Mouse (Mus musculus): ENCODE results near the gene Fgfrl1.

The Fgfrl1 gene

DNA sequence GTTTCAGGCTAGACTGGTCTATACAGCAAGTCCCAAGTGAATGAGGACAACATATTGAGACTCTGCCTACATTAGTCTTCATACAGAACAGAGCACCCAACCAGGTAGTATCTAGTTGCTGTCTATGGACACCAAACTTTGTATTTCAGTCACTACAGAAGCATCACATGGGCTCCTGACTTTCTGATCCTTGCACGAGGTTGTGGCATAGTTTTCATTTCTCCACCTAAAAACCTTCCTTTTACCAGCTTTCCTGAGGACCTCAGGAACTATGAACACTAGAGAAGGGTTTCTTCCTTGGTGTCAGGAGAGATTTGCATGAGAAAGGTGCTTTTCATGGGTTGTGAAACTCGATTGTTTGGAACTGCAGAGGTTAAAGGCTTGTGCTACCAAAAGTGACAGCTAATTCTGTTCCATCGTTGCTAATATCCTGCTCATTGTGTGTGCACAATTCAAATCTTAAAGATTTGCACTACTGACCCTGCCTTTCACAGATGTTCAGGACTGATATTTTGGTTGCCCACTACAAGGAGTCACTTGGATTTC, 23.7 kb upstream of the Fgfrl1 start:
- DNase-seq = no peak

DNA sequence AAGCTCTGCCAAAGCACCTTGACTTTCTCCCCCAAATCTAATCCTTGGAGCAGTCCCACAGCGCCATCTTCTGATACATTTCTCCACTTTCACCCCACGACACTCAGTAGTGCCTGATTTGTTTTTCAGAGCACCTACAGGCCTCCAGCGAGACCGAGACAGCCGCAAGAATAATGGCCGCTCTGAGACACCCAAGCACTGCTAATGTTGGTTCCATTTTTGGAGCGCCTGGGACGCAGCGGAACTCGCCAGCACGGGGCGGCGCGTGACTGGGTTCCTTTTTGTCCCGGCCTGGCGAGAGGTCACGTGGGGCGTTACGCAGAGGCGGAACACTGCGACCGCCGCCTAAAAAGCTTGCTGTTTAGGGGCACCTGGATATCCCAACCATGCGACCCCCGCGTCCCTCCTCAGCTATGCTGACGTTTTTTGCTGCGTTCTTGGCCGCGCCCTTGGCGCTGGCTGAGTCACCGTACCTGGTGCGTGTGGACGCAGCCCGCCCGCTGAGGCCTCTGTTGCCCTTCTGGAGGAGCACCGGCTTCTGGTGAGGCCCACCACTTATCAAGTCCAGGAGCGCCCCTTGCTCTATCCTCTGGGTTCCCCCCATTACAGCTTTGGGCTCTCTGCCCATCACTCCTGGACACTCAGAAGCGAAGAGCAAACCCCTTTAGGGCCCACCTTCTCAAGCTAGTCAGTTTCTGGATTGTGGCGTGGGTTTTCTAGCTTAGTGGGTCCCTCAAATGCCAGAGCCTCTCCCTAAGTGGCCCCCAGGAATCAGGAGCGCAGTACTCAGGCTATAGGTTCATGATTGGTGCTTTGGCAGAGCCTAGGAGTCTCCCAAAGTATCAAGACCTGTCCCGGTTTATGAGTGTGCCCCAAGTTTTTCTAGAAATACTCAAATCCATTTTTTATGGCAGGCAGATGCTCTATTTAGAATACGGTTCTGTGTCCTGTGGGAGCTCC, 22.9 kb upstream of the Fgfrl1 start, which contains the start of gene Dgkq:
Gene Dgkq, minus strand, starts transcription at position 696 of the 960 bp plus-strand sequence.
- peak; percentile 88 for DNase-seq

DNA sequence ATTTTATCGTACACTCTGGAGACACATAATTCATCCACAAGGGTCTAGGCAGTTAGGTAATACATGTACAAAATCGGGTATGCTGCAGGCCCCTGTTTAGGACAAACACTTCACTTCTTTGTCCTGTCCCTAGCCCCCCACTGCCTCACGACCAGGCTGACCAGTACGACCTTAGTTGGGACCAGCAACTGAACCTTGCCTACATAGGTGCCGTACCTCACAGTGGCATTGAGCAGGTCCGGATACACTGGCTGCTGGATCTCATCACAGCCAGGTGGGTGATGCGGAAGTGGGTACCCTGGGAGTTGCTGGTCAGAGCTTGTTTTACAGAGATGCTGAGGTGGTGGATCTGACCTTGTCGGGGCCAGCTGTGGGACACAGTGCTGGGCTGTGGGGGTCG, 22.2 kb upstream of the Fgfrl1 start:
- no peak for DNase-seq

DNA sequence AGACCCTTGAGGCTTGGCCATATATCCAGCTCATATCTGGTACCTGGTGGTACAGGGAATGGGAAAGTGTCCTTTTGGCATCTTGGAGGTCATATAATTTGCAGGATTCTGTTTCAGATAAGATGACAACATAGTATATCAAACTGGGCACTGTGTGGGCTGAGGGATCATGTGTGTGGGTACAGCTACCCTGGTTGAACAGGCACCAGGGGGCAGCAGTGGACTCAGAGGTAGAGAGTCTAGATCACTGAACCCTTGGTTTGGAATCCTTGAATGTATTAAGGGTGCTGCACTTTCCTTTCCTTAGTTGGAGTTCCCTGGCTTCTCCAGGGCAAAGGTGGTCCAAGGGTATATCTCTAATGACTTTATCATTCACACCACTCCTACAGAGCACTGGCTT, 21.4 kb upstream of the Fgfrl1 start:
- peak; percentile 61 for DNase-seq

DNA sequence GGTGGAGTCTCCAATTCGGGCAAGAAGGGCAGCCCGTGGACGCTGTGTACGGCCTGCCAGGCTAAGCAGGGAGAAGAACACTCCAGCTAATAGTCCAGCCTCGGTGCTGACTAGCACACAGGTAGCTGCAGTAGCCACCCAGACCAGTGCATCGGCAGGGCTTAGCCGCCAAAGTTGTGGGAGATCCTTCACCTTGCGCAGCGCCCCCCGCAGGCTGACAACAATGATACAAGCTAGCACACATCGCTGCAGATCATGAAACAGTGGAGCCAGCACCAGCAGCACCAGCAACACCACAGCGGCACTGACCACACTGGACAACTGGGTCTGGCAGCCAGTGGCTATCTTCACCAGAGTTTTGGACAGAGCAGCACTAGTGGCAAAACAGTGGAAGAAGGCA, 20.4 kb upstream of the Fgfrl1 start:
- DNase-seq = no peak

DNA sequence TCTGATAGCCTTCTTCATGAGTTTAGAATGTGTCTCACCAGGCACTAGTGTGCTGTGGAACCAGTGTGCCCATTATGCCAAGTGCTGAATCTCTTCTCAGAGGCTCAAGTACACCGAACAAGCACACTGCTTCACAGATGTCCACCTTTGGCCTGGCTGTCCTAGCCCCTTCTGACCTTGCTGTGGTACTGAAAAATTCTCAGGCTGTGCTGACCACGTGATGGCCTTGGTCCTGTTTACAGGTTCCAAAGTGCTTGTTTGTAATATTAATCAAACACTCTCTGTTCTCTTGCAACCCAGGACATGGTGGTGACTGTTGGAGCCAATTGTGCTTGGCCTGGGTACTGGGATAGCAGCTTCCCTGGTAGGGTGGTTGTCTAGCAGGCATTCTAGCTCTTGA, 17.6 kb upstream of the Fgfrl1 start:
- DNase-seq = no peak

DNA sequence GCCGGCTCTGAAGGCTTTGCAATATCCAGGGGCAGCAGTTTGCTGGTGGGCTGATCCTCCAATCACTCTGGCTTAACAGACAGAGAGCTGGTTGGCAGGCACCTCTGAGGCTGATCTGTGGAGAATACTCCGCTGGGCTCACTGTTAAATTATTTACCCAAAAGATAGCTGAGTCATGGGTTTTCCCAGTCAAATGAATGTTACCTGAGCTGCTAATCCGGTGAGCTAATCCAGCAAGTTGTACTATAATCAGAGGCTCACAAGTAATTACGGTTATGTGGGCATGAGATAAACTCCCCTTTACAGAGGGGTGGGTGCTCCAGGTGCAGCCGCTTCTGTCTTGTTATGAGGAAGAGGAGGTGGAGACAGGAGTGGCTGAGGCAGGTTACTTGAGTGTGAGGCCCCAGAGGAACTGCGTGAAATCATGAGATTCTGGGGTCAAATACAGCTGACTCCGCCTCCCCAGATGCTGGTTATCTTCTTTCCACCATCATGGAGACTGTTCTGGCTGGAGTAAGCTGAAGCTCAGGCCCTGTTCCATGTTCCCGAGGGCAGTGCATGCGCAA, 16.8 kb upstream of the Fgfrl1 start, which contains the start of gene Slc26a1:
Gene Slc26a1, minus strand, starts transcription at position 319 of the 566 bp plus-strand sequence.
- no peak for DNase-seq

DNA sequence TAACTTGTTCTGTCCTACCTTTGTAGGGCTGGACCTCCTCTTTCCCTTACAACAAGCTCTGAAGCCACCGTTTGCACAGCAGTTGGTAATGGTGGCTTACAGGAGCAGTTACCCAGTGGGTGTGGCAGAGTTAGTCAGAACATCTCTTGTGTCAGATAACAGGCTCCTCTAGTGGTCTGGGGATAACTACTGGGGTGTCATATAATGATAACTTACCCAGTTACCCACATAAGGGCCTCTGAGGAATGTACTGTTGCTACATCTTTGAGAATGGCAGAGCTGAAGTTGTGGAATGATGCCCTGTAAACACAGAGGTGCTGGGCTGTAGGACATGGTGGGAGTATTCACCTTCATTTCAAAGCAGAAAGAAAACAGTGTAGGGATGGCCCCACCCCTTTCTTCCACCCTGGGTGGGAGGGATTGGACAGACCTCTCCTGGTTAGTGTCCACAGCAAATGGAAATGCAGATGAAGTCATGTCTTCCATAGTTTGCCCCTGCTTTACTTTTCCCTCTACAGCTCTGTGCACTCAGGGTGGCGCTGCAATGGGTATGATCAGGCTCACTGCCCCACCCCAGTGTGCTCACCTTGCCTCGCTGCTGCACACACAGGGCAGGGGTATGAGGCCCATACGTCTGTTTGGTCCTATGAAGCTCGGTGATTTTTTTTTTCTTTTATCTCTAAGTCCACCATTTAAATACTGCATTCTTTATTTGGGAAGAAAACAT, 15.2 kb upstream of the Fgfrl1 start:
- no peak for DNase-seq

DNA sequence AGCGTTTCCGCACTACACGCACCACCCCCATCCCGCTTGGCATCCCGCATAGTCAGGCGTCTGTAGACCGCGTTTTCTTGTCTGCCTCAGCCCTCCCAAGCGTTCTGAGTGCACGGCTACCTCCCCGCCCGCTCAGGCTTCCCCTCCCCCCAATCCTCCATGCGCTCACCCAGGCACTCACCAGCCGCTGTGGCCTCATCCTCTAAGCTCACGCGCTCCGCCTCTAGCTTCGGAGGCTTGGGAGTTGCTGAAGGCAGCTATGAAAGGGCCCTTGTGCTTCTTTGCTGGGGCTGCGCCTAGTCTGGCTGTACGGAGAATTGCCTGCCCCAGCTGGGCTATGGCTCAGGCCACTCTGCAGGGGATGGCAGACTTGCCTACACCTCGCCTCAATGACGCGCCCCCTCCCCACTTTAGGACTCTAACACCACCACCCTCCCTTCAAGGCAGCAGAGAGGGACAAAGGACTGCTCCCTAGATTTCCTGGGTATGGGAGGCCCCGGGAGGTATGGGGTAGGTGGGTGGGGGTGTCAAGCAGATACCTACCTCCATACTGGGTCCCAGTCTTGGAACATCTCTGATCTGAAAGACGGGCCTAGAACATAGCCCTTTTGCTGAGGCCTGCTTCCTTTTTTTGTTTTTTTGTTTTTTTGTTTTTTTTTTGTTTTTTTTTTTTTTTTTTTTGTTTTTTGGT, 14.4 kb upstream of the Fgfrl1 start:
- peak; percentile 25 for DNase-seq

DNA sequence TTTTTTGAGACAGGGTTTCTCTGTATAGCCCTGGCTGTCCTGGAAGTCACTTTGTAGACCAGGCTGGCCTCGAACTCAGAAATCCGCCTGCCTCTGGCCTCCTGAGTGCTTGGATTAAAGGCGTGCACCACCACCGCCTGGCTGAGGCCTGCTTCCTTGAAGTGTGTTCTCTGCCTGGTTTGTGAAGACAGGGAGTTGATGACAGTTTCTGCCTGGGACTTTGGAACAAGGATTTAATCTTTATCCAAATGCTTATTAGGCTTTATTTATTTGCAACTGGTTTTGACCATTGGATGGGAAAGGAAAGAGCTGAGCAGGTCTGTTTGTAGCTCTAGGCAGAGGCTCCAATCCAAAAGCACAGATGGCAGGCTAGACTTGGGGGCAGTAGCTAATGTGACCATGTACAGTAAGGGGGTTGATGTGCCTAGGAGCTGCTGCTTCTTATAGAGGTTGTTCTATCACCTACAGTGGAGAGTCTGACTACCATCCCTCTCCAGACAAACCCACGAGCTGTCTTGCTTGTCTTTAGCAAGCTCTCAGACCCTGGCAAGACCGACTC, 13.8 kb upstream of the Fgfrl1 start:
- no peak for DNase-seq

DNA sequence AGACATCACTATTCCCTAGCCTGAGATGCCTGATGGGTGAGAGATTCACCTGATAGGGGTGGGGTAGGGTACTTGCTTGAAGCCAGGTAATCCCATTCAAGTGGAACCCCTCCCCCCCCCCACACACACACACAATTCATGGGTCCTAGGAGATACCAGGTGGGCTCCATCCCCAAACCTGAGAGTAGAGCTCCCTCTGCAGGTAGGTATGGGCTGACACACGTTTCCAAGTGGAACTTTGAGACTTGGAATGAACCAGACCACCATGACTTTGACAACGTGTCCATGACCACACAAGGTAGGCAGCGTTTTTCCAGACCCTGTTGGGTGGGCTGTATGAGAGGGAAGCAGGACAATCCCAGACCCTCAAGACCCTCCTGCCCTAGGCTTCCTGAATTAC, 12.3 kb upstream of the Fgfrl1 start:
- DNase-seq = no peak

DNA sequence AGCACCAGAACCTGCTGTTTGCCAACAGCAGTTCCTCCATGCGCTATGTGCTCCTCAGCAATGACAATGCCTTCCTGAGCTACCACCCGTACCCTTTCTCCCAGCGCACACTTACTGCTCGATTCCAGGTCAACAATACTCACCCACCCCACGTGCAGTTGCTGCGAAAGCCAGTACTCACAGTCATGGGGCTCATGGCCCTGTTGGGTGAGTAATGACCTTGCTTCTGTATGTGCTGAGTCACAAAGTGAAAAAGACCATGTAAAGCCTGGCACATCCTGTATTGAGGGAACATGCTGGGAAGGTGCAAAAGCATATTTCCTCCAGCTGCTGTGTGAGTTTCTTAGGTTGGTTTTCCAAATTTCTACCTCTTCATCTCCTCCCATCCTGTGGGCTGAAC, 11.3 kb upstream of the Fgfrl1 start:
- no peak for DNase-seq

DNA sequence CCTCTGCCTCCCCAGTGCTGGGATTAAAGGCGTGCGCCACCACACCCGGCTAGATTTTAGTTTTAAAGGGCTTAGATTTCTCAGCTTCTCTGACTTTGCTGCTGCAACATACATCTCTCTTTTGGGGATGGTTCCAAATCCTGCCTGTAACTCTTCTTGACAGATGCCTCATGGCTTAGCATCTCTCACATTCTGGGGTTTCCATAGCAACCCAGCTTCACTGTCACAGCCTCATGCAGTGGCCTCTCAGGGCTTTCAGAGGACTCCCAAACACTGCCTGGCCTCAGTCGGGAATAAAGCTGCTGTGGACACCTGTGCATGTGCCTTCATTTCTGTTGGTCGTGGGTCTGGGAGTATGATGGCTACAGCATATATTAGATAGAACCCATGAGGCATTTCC, 3.1 kb upstream of the Fgfrl1 start:
- no peak for DNase-seq

DNA sequence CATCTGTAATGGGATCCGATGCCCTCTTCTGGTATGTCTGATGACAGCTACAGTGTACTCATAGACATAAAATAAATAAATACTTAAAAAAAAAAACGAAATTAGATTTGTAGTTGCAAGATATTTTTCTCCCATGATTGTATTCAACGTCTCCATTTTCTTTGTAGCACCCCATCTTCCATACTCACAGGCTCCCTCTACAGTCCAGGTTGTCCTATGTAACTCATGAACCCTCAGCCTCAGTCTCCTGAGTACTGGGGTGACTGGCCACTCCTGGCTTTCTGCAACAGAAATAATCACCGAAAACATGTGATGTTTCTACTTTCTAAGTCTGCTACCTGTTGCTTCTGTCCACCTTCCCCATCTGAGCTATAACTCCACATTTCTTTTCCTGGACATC, 1.0 kb upstream of the Fgfrl1 start:
- DNase-seq = peak; percentile 14

DNA sequence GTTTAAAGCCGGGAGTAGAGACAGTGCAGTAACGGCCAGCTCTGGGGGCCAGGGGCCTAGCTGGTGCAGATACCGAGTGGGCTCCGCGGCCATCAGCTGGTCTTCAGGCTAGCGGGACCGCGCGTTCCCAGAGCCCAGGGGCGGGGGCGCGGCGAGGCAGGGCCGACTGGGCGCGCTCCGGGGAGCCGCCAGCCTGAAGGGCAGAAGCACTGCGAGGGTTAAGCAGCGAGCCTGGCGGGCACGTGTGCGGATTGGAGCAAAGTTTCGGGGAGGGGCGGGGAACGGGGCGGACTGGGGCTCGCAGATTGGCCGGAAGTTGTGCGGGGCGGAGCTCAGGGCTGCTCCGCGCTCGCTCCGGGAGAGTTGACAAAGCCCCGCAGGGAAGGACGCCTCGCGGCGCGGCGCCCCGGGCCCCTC, 1.7 kb downstream of the Fgfrl1 start:
- DNase-seq = peak; percentile 87

DNA sequence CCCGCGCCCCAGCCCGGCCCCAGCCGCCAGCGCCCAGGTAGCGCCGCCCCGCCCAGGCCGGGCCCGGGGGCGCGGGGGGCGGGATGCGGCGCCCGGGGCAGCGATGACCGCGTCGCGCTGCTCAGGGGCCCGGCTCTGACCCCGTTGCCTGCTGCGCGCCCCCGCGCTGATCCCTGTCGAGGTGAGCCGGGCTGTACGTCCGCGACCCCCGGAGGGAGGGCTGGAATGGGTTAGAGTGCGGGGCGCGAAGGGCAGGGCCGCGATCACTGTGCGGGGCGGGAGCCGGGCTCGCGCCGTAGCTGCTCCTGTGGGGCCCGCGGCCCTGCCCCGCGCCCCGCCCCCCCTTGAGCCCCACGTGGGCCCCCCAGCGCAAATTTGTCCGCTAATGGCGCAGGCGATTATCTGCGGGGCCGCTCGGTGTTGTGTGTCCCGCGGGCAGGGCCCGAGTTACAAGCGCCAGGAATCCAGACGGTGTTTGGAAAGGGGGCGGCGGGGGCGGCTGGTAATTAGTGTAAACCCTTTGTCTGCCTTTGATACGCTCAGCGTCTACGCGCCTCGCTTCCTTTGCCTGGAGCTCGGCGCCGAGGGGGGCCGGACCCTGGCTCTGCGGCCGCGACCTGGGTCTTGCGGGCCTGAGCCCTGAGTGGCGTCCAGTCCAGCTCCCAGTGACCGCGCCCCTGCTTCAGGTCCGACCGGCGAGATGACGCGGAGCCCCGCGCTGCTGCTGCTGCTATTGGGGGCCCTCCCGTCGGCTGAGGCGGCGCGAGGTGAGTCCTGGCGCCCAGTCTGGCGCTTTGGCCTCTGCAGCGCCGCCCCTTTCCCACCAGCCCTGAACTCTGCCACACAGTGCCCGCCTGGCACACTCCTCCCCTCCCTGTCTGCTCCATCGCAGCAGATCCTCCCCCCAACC, 2.4 kb downstream of the Fgfrl1 start:
- DNase-seq = peak; percentile 32

DNA sequence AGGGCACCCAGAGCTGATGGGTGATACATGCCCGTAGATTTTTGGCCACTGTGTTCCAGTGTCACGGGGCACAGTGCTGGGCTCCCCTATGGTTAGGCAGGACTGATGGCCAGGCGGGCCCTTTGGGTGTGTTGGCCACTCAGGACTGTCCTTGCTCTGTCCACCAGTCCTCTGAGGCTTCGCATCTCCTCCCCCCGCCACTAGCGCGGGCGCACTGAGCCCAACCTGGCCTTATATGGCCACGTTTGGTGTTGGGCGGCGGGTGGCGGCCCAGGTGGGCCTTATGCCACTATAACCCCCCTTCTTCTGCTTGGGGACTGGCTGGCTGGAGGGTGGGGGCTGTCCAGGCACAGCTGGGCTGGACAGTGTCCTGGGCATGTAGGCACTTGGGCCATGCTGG, 3.7 kb downstream of the Fgfrl1 start:
- no peak for DNase-seq

DNA sequence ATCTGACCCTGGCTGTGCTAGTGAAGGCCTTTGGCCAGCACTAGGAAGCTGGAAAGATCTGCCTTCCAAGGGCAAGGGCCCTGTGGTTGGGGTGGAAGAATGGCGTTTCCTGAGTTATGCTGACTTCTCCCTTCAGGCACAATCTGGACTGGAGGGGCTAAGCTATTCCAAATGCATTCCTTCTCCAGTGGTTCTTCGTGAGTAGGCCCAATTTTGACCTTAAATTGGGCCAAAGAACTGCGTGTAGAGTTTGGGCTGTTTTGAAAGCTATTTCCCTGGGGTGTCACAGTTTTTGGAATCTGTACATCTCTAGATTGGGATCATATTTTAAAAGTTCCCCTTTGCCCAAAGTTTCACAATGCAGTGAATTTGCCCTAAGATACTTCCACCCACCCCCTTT, 4.4 kb downstream of the Fgfrl1 start:
- DNase-seq = no peak

DNA sequence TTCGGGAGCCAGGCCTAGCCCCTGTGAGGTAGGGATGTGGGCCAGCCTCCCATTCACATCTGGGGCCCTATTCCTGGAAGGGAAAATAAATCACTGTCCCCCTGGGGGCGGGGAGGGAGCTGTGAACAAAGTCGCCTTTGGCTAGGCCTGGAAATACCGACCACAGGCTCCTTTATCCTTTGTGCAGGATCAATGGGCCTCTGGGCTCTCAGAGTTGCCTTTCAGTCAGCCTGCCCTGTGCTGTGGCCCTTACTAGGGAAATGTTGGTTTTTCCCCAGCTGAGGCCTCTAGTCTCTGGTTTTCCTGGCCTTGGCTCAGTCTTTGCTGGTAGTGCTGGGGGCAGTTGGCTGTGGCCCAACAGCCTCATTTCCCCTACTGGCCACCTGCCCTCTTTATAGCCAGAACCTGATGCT, 5.2 kb downstream of the Fgfrl1 start:
- no peak for DNase-seq

DNA sequence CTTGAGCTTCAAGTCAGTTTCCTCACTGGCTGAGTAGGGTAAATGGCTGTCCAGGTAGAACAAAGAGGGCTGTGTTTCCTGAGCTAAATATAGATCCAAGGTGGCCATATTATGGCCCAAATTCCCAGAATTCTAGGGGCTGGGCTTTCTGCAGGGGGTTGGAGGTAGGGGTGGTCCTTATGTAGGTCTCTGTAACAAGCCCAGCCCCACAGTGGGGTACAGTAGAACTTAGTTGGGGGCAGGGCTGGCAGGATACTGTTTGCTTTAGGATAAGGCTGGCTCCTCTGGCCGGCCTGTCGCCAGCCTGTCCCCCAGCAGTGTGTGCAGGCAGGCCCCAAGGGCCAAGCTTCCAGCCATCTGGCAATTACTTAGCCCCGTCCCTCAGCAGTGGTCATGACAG, 8.2 kb downstream of the Fgfrl1 start:
- DNase-seq = no peak

DNA sequence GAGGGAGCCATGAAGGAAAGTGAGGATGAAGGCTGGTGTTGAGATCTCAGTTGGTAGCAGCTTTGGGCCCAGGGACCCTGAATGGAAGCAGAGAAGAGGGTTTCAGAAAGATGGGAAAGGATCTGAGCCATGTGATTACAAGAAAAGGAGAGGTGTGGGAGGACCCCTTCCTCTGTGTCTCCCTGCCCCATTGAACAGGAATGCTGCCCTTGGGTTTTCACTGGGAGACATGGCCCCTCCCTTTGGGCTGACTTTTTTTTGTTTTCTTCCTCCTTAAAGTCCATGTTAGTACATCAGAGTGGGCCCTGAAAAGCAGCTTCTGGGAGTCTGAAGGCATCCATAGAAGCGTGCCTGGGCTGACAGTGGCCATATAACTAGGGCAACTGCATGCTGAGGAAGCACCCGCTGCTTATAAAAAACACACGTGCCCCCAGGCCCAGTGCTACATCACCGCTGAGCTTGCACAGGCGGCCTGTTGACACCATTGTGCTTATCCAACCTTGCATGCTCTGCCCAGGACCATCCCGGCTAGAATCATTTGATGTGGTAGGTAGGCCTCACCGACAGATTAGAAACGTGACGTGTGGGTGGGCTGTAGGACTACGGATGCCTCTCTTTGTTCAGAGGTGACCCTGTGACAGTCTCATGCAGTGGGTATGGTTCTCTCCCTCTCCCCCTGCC, 9.3 kb downstream of the Fgfrl1 start:
- no peak for DNase-seq
